Mouse (Mus musculus): Measurements from ENCODE around the gene Abcc2.

The Abcc2 gene

DNA sequence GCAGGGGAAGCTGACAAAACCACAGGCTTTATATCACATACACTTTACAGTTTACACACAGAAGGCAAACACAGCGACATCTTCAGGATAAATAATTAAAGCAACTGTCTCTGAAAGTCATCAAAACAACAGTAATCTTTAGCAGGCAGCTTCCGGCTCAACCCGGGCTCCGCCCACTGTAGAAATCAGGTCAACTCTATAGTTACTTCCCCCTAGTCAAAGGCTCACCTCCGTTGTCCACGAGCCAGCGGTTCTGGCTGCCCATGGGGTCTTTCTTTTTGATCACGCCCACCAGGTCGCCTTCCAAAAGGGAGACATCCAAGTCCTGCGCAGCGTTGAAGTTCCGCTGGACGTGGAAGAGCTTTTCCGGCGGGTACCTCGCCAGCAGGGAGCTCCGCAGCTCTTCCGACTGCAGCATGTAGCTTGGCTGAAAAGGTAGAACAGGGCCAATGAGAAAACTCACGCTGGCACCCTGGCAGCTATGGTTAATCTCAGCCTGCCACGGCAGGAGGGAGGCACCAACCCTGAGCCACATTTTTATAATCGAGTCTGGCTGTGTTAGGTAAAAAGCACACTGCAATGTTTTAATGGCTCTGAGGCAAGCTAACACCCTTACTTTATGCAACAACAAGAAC is 70.1 kb downstream of the Abcc2 start:
- DNase-seq (ENCODE audit: low spot score in 2 of 2), result no peak

DNA sequence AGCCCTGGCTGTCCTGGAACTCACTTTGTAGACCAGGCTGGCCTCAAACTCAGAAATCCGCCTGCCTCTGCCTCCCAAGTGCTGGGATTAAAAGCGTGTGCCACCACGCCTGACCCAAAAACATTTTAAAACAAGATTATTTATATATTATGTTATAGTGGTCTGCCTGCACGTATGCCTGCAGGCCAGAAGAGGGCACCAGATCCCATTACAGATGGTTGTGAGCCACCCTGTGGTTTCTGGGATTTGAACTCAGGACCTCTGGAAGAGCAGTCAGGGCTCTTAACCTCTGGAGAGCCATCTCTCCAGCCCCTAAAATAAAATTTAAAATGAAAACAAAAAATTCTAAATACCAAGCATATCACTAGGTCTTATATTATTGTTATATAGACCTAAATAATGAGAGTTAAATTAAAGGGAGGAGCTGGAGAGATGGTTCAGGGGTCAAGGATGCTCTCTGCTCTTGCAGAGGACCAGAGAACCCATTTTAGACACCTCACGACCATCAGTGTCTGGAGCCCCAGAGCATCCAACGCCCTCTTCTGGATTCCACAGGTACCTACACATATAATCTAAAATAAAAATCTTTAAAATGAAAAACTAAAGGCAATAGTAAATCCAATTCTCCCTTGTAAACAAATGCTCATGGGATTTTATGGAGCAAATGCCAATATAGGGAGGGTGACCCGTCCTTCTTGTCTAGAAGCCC is 71.0 kb downstream of the Abcc2 start:
- no peak for DNase-seq (ENCODE audit: low spot score in 2 of 2)

- no peak for DNase-seq (ENCODE audit: low spot score in 2 of 2)
Measured at GRCm38 (mm10) chr19:43857347-43857746, 75.4 kb downstream of the Abcc2 start.

- DNase-seq (ENCODE audit: low spot score in 2 of 2), result no peak
Measured at GRCm38 (mm10) chr19:43870418-43870817, 88.4 kb downstream of the Abcc2 start.

GRCm38 (mm10) chr19:43874351-43874750 is 92.4 kb downstream of the Abcc2 start:
- DNase-seq (ENCODE audit: low spot score in 2 of 2), result no peak

DNA sequence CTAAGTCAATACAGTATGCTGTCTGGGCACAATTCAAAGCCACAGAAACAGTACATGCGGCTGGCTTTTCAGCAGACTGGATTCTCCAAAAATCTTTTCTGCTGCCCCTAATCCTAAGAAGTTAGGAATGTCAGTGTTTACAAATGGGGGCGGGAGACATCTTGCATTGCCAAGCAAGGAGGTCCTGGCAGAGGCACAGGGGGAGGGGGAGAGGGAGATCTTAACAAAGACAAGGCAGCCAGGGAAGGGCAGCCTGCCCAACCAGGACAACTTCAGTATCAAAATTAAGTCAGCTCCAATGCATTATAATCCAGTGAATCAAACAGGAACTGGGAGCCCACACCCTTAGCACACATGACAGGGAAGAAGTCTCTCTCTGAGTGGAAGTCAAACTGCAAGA is 94.0 kb downstream of the Abcc2 start:
- DNase-seq (ENCODE audit: low spot score in 2 of 2), result no peak

DNA sequence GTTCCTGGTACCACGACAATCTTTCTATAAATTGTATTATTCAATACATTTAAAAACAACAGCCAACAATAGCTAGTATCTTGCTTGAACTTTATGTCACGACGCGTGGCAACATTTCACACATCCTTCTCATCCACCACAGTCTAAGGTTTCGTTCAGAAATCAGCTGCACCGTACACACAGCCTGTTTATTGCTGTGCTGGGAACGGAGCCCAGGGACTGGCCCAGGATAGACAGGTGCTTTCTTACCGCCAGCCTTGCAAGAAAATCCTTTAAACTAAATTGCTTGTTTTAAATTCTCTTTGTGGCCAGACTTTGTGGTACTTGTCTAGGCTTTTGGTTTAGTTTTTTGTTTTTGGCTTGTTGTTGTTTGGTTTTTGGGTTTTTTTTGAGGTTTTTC is 95.4 kb downstream of the Abcc2 start:
- no peak for DNase-seq (ENCODE audit: low spot score in 2 of 2)

DNA sequence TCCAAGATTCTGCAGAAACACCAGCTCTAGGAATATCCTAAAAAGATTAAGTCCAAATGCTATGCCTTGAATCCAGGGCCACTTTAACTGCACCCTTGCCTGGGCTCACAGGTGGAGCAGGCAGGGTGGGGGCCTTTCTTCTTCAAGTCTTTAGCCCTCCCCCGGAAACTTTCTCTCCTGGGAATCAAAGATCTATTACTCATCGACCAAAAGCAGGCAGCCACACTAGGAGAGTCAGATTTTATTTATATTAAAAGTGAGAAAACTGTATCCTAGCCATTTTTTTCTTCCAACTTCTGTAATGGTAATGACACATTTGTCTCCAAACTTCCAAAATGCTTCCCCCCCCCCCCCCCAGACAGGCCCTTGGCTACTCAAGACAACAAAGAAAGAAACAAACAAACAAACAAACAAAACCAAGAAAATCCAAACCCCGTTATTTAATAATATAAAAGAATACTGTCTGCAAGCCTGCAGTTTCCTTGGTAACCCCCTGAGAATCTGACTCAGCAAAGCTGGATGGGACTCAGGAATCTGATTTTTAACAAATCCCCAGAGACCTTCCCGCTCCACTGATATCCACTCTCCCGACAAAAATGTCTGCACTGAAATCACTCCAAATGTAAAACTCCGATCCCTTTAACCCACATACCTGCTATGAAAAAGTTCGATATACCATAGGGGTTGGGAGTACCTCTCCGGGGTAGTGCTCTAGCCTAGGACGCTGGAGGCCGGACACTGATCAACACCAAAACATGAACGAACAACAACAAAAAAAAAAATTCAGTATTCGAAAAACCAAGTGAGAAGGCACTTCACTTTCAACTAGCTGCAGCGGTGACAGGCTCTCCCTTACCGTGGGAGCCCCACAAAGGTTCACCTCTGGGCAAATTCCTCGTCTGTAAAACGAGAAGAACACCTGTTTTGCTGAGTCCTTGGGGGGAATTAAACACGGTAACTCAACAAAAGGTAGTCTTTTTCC is 96.4 kb downstream of the Abcc2 start:
- peak in 1 of 2 experiments; percentile 6 for DNase-seq (ENCODE audit: low spot score in 2 of 2)

DNA sequence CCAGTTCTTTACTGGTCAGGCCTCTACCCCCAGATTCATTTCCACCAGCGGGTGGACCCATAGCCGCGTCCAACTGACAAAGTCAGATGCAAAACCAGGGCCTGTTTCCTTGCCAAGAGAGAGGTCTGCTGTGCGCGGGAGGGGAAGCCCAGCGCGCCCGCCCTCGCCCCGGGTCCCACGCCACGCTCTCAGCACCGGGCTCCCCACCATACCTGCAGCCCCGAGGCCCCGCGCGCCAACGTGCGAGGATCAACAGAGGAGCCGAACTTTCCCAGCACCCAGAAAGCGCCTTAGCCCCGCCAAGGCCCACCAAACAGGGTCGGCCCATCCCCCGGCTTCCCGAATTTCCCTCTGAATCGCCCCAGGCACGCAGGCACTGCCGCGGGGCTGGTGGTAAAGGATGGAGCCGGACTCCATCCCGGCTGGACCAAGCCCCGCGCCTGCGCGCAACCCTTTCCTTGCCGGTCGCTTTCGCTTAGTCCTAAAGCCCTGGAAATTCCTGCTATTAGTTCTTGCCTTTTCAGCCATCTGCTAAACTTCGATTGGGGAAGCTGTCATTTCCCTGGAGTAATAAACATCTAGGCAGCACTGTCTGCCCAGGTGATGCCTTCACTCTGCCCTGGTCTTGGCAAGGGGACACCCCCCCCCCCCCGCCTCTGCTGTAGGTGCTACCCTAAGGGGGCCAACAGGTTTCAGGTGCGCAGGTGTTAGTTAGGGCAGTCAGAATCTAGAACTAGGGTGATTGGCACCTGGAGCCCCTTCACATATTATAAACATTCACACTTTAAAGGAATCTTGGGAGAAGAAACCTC is 97.6 kb downstream of the Abcc2 start:
- DNase-seq (ENCODE audit: low spot score in 2 of 2), result peak in 1 of 2 experiments; percentile 45

DNA sequence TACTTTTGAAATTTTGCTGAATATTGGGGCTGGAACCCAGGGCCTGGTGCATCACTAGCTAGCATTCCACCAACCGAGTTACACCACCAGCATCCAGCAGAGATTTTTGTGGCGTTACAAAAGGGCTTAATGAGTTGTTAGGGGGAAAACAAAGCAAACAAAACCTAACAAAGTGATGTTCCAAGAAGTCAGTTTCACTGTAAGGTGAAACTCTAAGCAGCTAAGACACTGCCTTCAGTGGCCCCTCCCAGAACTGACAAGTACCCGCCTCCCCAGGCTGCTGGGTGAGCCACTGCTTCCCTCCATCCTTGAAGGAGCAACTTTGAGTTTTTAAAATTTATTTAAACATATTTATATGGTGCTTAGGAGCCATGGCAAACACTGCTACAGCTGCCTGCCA is 98.4 kb downstream of the Abcc2 start:
- DNase-seq (ENCODE audit: low spot score in 2 of 2), result no peak

GRCm38 (mm10) chr19:43881615-43882014 is 99.6 kb downstream of the Abcc2 start:
- no peak for DNase-seq (ENCODE audit: low spot score in 2 of 2)

DNA sequence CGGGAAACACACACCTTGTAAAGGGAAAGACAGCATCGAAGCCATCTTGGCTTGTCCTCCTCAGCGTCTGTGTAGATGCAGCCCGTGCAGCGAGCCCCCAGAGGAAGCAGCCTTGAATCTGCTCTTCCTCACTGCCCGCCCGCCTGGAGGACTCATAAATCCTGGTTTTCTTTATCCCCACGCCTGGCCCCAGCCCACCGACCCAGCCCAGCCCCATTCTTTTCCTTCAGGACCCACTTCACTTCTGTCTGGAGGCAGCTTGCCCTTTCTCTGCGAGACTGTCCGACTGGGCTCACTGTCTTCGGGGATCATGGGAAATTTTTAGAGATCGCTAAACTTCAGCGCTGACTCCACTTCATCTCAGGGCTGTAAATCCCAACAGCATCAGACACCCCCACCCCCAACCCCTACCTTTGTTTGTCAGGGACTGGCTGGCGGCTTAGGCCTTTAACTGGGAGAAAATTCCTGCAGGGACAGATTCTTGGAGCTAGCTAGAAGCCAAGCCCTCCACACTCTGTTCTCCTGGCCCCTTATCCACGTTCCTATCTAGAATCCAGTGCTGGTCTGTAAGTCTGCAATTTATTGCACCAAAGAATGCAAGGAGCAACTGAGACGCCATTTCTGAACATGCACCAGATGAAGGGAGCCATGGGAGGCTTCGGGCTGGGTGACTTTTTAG is 101.0 kb downstream of the Abcc2 start:
- no peak for DNase-seq (ENCODE audit: low spot score in 2 of 2)

DNA sequence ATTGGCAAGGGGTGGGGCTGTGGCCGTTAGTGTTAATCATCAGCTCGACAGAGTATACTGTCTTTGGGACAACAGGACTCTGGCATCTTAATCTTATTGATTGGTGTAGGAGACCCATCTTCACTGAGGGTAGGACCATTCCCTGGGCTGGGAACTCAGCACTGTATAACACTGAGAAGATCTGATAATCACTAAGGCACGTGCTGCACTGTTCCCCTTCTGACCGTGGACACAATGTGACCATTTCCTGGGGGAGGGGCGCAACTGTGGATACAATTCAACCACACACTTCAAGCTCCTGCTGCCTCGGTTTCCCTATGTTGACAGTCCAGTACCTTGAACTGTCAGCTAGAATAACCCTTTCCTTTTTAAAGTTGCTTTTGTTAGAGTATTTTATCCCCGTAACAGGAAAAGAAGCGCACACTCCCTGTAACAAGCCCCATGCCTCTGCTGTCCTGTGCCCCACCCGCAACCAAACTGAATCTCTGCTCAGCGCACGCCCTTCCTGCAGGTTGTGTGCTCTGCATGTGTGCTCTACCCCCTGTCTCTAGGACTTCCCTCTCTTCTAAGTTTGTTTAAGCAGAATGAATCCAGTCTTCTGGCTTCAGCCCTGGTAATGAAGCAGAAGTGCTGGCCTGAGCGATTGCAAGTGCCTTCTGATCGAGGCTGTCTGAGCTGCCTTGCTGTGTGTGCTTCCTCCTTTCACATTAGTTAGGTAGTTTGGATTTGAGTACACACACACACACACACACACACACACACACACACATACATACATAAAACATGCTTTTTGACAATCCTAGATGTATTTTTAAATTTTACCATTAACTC is 102.9 kb downstream of the Abcc2 start:
- DNase-seq (ENCODE audit: low spot score in 2 of 2), result no peak

DNA sequence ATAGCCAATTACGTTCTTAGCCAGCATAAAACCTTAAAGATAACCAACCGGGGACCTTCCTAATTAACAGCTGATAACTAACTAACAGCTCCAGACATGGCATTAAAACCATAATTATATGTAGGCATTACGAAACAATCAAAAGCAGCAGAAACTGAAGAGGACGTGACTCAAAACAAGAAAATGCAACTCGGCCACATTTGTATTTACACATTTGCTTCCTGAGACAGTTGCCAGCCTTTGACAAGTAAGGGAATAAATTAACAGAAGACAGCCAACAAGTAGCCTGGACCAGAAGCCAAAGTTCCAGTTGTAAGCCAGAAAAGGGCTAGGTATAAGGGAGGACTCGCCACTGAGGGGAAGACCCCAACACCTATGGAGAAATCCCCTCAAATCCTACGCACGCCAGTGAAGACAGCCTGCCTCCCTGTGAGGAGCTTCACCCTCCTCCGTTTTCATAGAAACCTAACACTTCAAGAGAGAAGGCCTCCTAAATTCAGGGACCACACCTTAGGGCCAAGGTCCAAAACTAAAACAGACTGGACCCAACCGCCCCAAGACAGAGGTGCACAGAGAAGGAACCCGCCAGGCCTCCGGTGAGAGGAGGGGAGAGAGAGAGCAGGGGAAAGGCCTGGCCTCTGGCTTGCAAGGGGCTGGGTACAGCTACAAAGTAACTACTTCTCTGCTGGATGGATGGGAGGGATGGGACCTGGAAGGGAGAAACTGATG is 104.5 kb downstream of the Abcc2 start:
- DNase-seq (ENCODE audit: low spot score in 2 of 2), result no peak

DNA sequence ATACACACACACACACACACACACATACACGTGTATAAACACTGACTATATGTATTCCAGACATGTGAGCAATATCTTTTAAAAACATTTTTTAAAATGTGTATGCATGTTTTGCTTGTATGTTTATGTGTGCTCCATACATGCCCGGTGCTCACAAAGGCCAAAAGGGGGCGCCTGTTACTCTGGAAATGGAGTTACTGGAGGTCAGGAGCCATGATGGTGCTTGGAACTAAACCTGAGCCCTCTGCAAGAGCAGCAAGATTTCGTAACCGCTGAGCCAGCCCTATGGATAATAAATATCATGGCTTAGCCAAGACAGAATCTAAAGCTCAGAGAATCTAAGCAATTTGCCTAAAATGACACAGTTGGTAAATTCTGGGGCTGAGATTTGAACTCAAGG is 105.2 kb downstream of the Abcc2 start:
- no peak for DNase-seq (ENCODE audit: low spot score in 2 of 2)

- no peak for DNase-seq (ENCODE audit: low spot score in 2 of 2)
Measured at GRCm38 (mm10) chr19:43887725-43888124, 105.7 kb downstream of the Abcc2 start.

Measured in left cerebral cortex, adult 9 months (tissue).